Mouse (Mus musculus): ENCODE measurements around the gene Cdc42bpg. TPM values are rescaled to one million over a fixed set of nuclear protein-coding genes. Genes with fewer than 3 reads are reported as not detected.

Cdc42bpg gene
- total RNA-seq, 2 experiments from 2014 or later, result 2.7 to 3.1 TPM

- DNase-seq (ENCODE audit: low spot score in 2 of 2), result peak in 1 of 2 experiments; percentile 66
- intact Hi-C loops (cut with DNase I), result no loop called here
Measured at GRCm38 (mm10) chr19:6340524-6341452, 34.5 kb downstream of the Cdc42bpg start, which contains the start of gene Map4k2. TSS of gene Map4k2 (plus strand) at chr19:6341135.

- intact Hi-C loops (cut with DNase I), result no loop called here
- DNase-seq (ENCODE audit: low spot score in 2 of 2), result no peak
Measured at GRCm38 (mm10) chr19:6341453-6342077, 35.3 kb downstream of the Cdc42bpg start.

- no peak for DNase-seq (ENCODE audit: low spot score in 2 of 2)
- intact Hi-C loops (cut with DNase I), result no loop called here
Measured at GRCm38 (mm10) chr19:6342276-6342933, 36.1 kb downstream of the Cdc42bpg start.

- DNase-seq (ENCODE audit: low spot score in 2 of 2), result no peak
- intact Hi-C loops (cut with DNase I), result no loop called here
Measured at GRCm38 (mm10) chr19:6343066-6343925, 37.0 kb downstream of the Cdc42bpg start.

GRCm38 (mm10) chr19:6343996-6344395, 37.7 kb downstream of the Cdc42bpg start:
- intact Hi-C loops (cut with DNase I), result no loop called here
- no peak for DNase-seq (ENCODE audit: low spot score in 2 of 2)

DNA sequence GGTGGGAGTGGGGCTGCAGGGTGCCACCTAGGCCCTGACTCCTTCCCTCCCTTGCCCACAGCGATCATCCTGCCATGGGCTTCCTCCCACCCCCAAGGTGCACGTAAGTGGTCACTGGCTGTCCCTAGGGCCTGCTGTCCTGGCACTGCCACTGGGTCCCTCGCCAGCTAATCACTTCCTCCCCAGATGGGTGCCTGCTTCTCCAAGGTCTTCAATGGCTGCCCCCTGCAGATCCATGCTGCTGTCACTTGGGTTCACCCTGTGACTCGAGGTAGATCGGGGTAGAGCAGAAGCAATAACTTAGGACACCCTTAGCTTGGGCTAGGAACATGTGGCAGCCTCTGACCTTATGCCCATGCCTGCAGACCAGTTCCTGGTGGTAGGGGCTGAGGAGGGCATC, 39.8 kb downstream of the Cdc42bpg start:
- DNase-seq (ENCODE audit: low spot score in 2 of 2), result no peak
- intact Hi-C loops (cut with DNase I), result no loop called here

DNA sequence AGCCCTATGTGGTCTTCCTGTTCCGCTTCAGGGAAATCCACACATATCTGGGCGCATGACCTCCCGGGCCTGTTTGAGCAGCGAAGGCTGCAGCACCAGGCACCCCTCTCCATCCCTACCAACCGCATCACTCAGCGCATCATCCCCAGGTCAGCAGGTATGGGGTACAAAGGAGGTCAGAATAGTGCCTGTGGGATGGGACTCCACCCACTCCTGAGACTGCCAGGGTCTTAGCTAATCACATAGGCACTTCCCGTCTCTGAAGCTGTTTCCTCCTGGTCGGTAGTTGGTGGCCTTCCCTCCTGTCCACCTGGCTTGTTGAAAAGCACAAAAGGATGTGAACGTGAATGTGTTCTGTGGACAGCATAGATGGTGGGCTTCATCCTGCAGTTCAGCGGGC, 40.4 kb downstream of the Cdc42bpg start:
- intact Hi-C loops (cut with DNase I), result no loop called here

DNA sequence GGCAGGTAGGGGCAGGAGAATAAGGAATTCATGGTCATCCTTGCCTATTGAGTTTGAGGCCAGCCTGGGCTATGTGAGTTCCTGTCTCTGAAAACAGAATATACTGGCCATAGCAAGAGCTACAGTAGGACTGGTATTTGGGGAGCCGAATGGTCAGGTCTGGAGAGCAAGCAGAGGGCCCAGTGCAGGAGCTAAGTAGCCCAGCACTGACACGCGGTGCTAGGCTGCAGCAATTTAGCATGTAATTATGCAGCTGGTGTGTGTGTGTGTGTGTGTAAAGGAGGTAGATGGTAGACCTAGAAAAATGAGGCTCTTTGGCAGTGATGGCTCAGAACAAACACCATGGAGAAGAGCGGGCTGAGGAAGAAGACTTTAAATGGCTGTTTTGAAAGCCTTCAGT, 41.4 kb downstream of the Cdc42bpg start:
- no peak for DNase-seq (ENCODE audit: low spot score in 2 of 2)
- intact Hi-C loops (cut with DNase I), result no loop called here

More for the DNA sequence above, 40.4 kb downstream of the Cdc42bpg start:
- DNase-seq (ENCODE audit: low spot score in 2 of 2), result no peak

- intact Hi-C loops (cut with DNase I), result no loop called here
Measured at GRCm38 (mm10) chr19:6348717-6349116, 42.5 kb downstream of the Cdc42bpg start.

DNA sequence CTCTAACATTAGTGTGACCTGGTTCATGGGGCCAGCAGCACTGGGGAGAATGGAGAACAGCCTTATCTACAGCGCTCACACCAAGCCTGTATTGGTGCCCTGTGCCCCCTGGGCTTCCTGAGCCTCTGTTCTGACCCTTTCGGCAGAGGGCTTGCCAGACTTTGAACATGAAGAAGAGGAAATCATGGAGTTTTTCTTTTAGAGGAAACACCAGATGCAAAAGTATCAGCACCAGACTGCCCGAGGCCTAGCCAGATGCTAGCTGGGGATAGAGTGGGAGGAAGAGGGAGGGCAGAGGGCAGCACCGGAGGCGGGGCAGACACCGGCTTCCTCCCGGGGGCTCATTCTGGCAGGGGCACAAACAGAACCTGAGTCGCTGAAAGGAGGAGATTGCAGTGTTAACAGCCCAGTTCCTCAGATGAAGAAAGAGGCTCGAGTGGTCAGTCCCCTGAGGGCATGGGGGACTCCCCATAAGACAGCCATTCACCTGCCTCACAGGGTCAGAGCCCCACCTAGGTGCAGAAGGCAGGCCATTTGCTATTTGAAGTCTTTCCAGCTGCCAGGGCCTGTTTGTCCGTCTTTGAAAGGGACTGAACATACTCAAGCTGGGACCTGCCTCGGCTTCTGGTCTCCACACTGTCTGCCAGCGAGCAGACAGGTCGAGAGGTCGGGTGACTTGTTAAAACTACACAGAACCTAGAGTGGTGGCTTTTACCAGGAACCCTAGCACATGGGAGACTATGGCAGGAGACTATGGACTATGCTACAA, 43.1 kb downstream of the Cdc42bpg start:
- DNase-seq (ENCODE audit: low spot score in 2 of 2), result no peak
- intact Hi-C loops (cut with DNase I), result no loop called here

More at GRCm38 (mm10) chr19:6348717-6349116, 42.5 kb downstream of the Cdc42bpg start:
- no peak for DNase-seq (ENCODE audit: low spot score in 2 of 2)

DNA sequence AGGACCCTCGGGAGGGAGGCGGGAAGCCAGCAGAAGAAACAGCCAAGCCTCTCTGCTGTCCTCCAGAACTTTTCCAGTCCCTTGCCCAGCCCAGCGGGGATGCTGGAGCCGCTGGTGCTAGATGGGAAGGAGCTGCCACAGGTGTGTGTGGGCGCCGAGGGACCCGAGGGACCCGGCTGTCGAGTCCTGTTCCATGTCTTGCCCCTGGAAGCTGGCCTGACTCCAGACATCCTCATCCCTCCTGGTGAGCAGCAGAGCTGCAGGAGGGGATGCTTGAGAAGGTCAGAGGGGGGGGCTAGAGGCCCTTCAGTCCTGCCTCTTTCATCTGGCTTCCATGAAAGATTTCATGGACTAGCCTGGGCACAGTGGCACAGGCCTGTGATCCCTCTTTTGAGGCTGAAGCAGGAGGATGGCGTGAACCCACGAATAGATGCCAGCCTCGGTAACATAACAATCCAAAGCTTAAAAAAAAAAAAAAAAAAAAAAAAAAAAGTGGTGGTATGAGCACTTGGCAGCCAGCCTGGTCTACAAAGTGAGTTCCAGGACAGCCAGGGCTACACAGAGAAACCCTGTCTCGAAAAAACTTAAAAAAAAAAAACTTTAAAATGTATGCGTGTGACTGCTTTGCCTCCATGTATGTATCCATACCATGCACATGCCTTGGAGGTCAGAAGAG, 45.3 kb downstream of the Cdc42bpg start:
- DNase-seq (ENCODE audit: low spot score in 2 of 2), result no peak
- intact Hi-C loops (cut with DNase I), result no loop called here

DNA sequence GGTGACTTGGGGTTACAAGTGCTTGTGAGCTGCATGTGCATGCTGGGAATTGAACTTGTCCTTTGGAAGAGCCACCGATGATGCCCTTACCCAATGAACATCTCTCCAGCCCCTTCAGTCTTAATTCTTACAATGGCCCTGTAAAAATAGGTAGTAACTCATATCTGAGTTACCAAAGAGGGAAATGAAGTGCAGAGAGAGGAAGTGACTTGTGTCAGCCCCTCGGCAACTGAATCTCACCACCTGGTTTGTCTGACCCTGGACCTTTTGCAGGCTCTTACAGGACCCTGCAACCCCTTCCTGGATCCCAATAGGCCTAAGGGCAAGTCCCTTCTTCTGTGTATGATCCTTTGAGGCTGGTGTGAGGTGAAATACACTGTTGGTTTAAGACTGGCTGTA, 45.9 kb downstream of the Cdc42bpg start:
- no peak for DNase-seq (ENCODE audit: low spot score in 2 of 2)
- intact Hi-C loops (cut with DNase I), result no loop called here

DNA sequence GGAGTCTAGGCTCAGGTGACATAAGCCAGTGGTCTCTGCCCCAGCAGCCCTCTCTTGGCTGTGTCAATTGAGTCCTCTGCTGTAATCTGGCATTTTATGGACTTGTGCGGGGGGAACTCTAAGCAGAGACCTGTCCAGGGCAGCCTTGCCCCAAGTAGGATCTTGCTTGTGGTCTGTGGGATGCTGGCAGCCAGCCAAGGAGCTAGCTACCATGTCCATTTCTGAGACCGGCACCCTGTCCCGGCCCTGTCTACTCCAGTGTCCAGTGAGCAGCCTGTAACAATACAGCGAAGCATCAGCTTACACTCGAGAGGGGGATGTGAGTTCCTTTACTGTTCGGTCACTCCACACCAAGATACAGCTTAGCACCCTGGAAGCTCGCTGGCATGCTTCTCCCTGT, 47.8 kb downstream of the Cdc42bpg start:
- no peak for DNase-seq (ENCODE audit: low spot score in 2 of 2)
- intact Hi-C loops (cut with DNase I), result no loop called here

DNA sequence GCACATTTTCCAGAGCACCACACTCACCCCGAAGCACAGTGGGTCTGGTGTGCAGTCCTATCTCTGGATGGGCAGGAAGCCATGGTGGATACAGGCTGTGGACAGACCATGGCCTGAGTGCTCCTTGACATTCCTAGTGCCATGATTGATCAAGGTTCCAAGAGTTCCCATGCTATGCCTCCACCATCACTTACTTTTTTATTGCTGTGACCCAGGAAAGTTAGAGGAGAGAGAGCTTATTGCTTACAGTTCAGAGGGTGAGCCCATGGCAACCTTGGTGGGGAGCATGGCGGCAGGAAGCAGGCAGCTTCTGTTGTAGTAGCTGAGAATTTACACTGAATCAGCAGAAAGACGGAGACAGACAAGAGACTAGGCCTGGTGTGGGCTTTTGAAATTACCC, 55.0 kb downstream of the Cdc42bpg start:
- intact Hi-C loops (cut with DNase I), result no loop called here
- DNase-seq (ENCODE audit: low spot score in 2 of 2), result no peak

DNA sequence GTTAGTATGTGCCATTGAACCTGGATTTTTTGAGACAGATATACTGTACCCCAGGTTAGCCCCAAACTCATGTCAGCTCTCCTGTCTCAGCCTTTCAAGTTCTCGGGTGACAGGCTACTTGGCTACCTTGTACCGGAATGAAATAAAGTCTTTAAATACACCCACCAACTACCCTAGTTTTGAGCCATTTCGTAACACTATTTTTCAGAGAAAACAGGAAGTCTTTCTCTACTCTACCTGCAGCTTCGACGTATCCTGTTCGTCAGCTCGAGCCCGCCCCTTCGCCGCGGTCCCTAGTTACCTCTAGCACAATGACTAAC, 56.8 kb downstream of the Cdc42bpg start:
- DNase-seq (ENCODE audit: low spot score in 2 of 2), result no peak
- intact Hi-C loops (cut with DNase I), result no loop called here

GRCm38 (mm10) chr19:6363411-6364240, 57.4 kb downstream of the Cdc42bpg start, which contains the start of gene Sf1:
TSS of gene Sf1 (plus strand) at chr19:6363690.
- intact Hi-C loops (cut with DNase I), result no loop called here
- peak; percentile 99 to 100 for DNase-seq (ENCODE audit: low spot score in 2 of 2)

DNA sequence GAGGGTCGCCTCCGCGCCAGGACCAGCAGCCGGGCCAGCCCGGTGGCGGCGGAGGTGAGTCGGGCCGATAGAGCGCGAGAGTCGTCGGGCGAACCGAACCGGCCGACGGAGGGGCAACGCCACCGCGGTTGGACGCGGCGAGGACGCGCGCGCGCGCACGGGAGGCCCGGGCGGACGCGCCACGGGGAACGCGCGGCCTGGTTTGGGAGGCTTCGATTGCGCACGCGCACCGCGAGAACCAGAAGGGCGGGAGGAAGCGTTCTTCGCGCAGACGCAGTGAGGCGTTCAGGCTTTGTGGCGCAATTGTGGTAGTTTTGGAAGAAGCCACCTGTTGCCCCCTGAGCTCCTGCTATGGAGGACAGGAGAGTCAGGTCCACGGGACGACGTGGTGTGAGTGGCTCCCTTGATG, 58.1 kb downstream of the Cdc42bpg start:
- DNase-seq (ENCODE audit: low spot score in 2 of 2), result peak; percentile 90 to 92
- intact Hi-C loops (cut with DNase I), result no loop called here
